Mouse (Mus musculus) MEL (cell line): ENCODE results near the gene Catspere2.

Source experiments
- CHD2 ChIP-seq: IDR thresholded peaks from 2 replicates; pipeline ENCODE4 v1.6.1; 2011; ENCODE audit warnings: low read length, improper control_type of control experiment
- CTCF ChIP-seq, 3 experiments: IDR thresholded peaks in 2 of 3; conservative IDR thresholded peaks in 1 of 3; 2 replicates each; pipeline ENCODE4 v1.5.1; 2011 to 2012; ENCODE audit warnings: low read length in 3 of 3, low read depth in 2 of 3, mild to moderate bottlenecking in 2 of 3, improper control_type of control experiment in 1 of 3, inconsistent platforms in 1 of 3, mixed read lengths in 1 of 3, moderate library complexity in 1 of 3; ENCODE audit not compliant: control insufficient read depth in 1 of 3, insufficient read depth in 1 of 3, poor library complexity in 1 of 3, severe bottlenecking in 1 of 3
- EP300 ChIP-seq, 2 experiments: IDR thresholded peaks; 2 replicates each; pipeline ENCODE4 v1.6.1; 2011; ENCODE audit warnings: improper control_type of control experiment in 2 of 2, low read length in 2 of 2, low read depth in 1 of 2, mild to moderate bottlenecking in 1 of 2
- ETS1 ChIP-seq: IDR thresholded peaks from 2 replicates; pipeline ENCODE4 v1.6.1; 2012; ENCODE audit warnings: low read depth, mild to moderate bottlenecking, inconsistent platforms, low read length, improper control_type of control experiment, moderate library complexity
- MAX ChIP-seq: IDR thresholded peaks from 2 replicates; pipeline ENCODE4 v1.6.1; 2011; ENCODE audit warnings: low read length, improper control_type of control experiment
- MAZ ChIP-seq: IDR thresholded peaks from 2 replicates; pipeline ENCODE4 v1.6.1; 2012; ENCODE audit warnings: low read depth, mild to moderate bottlenecking, inconsistent platforms, low read length, improper control_type of control experiment
- MXI1 ChIP-seq: IDR thresholded peaks from 2 replicates; pipeline ENCODE4 v1.6.1; 2011; ENCODE audit warnings: mild to moderate bottlenecking, low read depth, low read length, improper control_type of control experiment
- MYC ChIP-seq: IDR thresholded peaks from 2 replicates; pipeline ENCODE4 v1.6.1; 2011; ENCODE audit warnings: low read depth, mild to moderate bottlenecking, low read length, improper control_type of control experiment, moderate library complexity
- POLR2A ChIP-seq, 2 experiments: IDR thresholded peaks; 2 replicates each; pipeline ENCODE4 v1.6.1; 2011 to 2012; ENCODE audit warnings: low read length in 2 of 2, mild to moderate bottlenecking in 2 of 2, control low read depth in 1 of 2, improper control_type of control experiment in 1 of 2, low read depth in 1 of 2, moderate library complexity in 1 of 2; ENCODE audit not compliant: control insufficient read depth in 1 of 2, insufficient read depth in 1 of 2, poor library complexity in 1 of 2
- TAL1 ChIP-seq: IDR thresholded peaks from 2 replicates; pipeline ENCODE4 v1.6.1; 2012; ENCODE audit warnings: mild to moderate bottlenecking, inconsistent platforms, low read length, moderate library complexity, mixed read lengths
- TCF12 ChIP-seq: IDR thresholded peaks from 2 replicates; pipeline ENCODE4 v1.6.1; 2014; ENCODE audit warnings: low read depth, mild to moderate bottlenecking, inconsistent platforms, low read length, improper control_type of control experiment, moderate library complexity
- ZKSCAN1 ChIP-seq: IDR thresholded peaks from 2 replicates; pipeline ENCODE4 v1.6.1; 2012; ENCODE audit warnings: low read depth, mild to moderate bottlenecking, inconsistent platforms, low read length, improper control_type of control experiment, moderate library complexity
- ZNF384 ChIP-seq: IDR thresholded peaks from 2 replicates; pipeline ENCODE4 v1.6.1; 2012; ENCODE audit warnings: low read depth, mild to moderate bottlenecking, inconsistent platforms, low read length, improper control_type of control experiment

GRCm38 (mm10) chr1:177981276-177981675 lies 1.9 kb upstream of the Catspere2 start:
- TF ChIP-seq ZKSCAN1: no peak
- no peak for TF ChIP-seq CTCF (IDR thresholded peaks at IDR 0.05 in 2 of 3, conservative IDR thresholded peaks at IDR 0.05 in 1 of 3; ENCODE audit: control insufficient read depth in 1 of 3, insufficient read depth in 1 of 3, low read depth in 2 of 3, low read length in 3 of 3, poor library complexity in 1 of 3, severe bottlenecking in 1 of 3)
- no peak for TF ChIP-seq MYC
- no peak for TF ChIP-seq TAL1
- no peak for TF ChIP-seq EP300 (IDR thresholded peaks at IDR 0.05; ENCODE audit: low read depth in 1 of 2, low read length in 2 of 2)
- no peak for TF ChIP-seq MAZ
- no peak for TF ChIP-seq ZNF384
- TF ChIP-seq ETS1: no peak
- no peak for TF ChIP-seq CHD2
- no peak for TF ChIP-seq MAX
- no peak for TF ChIP-seq MXI1
- TF ChIP-seq POLR2A (IDR thresholded peaks at IDR 0.05; ENCODE audit: control insufficient read depth in 1 of 2, insufficient read depth in 1 of 2, low read depth in 1 of 2, low read length in 2 of 2, poor library complexity in 1 of 2): no peak
- no peak for TF ChIP-seq TCF12
